Mouse (Mus musculus) megakaryocyte progenitor cell, adult 5-6 weeks (primary cell): Measurements from ENCODE around the gene Abcg8. TPM values are rescaled to one million over a fixed set of nuclear protein-coding genes. Genes with fewer than 3 reads are reported as not detected.

Source experiments
- ATAC-seq: replicated peaks from 2 replicates; pipeline ENCODE4 v1.8.0; 2016; ENCODE audit warnings: mild to moderate bottlenecking, moderate TSS enrichment, inconsistent platforms; ENCODE audit not compliant: poor library complexity
- total RNA-seq, 2 experiments: library from RNA; stranded (forward) in 1 of 2; stranded (reverse) in 1 of 2; fragments of 157-497, 149-512 nt in 1 of 2; fragments of 200-1000 nt in 1 of 2; gene quantifications; 2 replicates each; pipeline versions ENCODE4 v1.2.3 to v1.2.4; 2015 to 2017

Gene Abcg8
- total RNA-seq, 2 experiments from 2014 or later: not detected

GRCm38 (mm10) chr17:84707407-84707806 is 31.3 kb downstream of the Abcg8 start:
- peak; percentile 42; the same call in 1 of the 2 replicates for ATAC-seq

- ATAC-seq: no peak
These were observed 32.7 kb downstream of the Abcg8 start for GRCm38 (mm10) chr17:84708818-84709217.

GRCm38 (mm10) chr17:84709403-84709851 is 33.3 kb downstream of the Abcg8 start:
- ATAC-seq: no peak

GRCm38 (mm10) chr17:84713563-84714164 is 37.6 kb downstream of the Abcg8 start:
- ATAC-seq: no peak

GRCm38 (mm10) chr17:84714930-84715329 is 38.8 kb downstream of the Abcg8 start:
- no peak for ATAC-seq

GRCm38 (mm10) chr17:84716252-84716872 is 40.3 kb downstream of the Abcg8 start:
- no peak for ATAC-seq

- ATAC-seq: no peak
These were observed 41.3 kb downstream of the Abcg8 start for GRCm38 (mm10) chr17:84717416-84717815.

GRCm38 (mm10) chr17:84719105-84719504 is 43.0 kb downstream of the Abcg8 start:
- ATAC-seq: 0 out of 2 replicates have a peak, but pooled peaks have one; percentile 23

GRCm38 (mm10) chr17:84724028-84724427 is 47.9 kb downstream of the Abcg8 start:
- no peak for ATAC-seq

GRCm38 (mm10) chr17:84725163-84725562 is 49.1 kb downstream of the Abcg8 start:
- ATAC-seq: no peak

GRCm38 (mm10) chr17:84728201-84728911 is 52.3 kb downstream of the Abcg8 start:
- ATAC-seq: peak; percentile 87

- no peak for ATAC-seq
These were observed 53.0 kb downstream of the Abcg8 start for GRCm38 (mm10) chr17:84729140-84729539.

- ATAC-seq: no peak
These were observed 55.3 kb downstream of the Abcg8 start for GRCm38 (mm10) chr17:84731361-84731760.

GRCm38 (mm10) chr17:84732612-84733011 is 56.5 kb downstream of the Abcg8 start:
- peak; percentile 86 for ATAC-seq

GRCm38 (mm10) chr17:84736719-84737118 is 60.6 kb downstream of the Abcg8 start:
- ATAC-seq: no peak

GRCm38 (mm10) chr17:84738073-84738797 is 62.1 kb downstream of the Abcg8 start:
- ATAC-seq: no peak

- ATAC-seq: no peak
These were observed 68.2 kb downstream of the Abcg8 start for GRCm38 (mm10) chr17:84744256-84744655.

- ATAC-seq: no peak
These were observed 68.9 kb downstream of the Abcg8 start for GRCm38 (mm10) chr17:84745001-84745400.

- no peak for ATAC-seq
These were observed 71.1 kb downstream of the Abcg8 start for GRCm38 (mm10) chr17:84747212-84747611.

GRCm38 (mm10) chr17:84748152-84748682 is 72.1 kb downstream of the Abcg8 start:
- no peak for ATAC-seq

GRCm38 (mm10) chr17:84749297-84749696 is 73.2 kb downstream of the Abcg8 start:
- no peak for ATAC-seq
